Mouse (Mus musculus) myocyte (in vitro differentiated cells): ENCODE results near the gene Grb14.

Experiments used
- MAX ChIP-seq: IDR thresholded peaks from one replicate; pipeline ENCODE4 v1.6.1; 2011; ENCODE audit warnings: low read depth, mild to moderate bottlenecking, control low read depth
- POLR2A ChIP-seq: IDR thresholded peaks from one replicate; pipeline ENCODE4 v1.6.1; 2011; ENCODE audit warnings: low read depth, mild to moderate bottlenecking, control low read depth, moderate library complexity; ENCODE audit not compliant: insufficient read length

DNA sequence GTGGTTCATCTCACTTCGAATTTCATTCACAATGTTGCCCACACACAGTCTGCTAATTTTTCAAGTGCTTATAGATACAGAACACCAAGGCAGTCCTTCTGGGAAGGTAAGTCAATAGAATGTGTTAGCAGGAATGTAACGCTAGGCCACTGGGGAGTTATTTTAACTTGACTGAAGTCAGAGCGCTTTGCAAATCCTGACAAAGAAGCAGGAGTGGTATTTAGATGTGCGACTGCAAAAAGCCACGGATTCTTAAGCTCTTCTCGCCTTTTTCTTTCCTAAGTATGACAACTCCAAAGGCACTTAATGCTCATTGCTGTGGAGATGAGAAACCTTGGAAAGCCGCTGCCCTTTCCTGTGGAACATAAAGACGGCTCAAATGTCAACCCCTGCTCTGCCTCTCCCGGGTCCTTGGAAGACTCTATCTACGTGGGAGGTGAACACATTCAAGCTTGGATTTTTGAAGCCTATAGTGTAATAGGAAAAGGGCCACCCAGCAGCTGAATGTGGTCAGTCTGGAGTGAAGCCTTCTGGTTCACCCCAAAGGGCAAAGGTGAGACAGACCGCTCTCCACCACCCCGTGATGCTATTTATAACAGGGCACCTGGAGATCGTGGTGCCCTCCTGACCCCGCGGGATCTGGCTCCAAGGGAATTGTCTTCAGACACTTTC, 3.0 kb downstream of the Grb14 start:
- TF ChIP-seq MAX: no peak
- TF ChIP-seq POLR2A: no peak
